Mouse (Mus musculus): ENCODE data around the gene Ctxn1.
A peak's percentile ranks its signal among the peaks of the same experiment; 100 is the strongest.

The Ctxn1 gene

GRCm38 (mm10) chr8:4249213-4249612 is 9.9 kb downstream of the Ctxn1 start:
- DNase-seq: no peak

DNA sequence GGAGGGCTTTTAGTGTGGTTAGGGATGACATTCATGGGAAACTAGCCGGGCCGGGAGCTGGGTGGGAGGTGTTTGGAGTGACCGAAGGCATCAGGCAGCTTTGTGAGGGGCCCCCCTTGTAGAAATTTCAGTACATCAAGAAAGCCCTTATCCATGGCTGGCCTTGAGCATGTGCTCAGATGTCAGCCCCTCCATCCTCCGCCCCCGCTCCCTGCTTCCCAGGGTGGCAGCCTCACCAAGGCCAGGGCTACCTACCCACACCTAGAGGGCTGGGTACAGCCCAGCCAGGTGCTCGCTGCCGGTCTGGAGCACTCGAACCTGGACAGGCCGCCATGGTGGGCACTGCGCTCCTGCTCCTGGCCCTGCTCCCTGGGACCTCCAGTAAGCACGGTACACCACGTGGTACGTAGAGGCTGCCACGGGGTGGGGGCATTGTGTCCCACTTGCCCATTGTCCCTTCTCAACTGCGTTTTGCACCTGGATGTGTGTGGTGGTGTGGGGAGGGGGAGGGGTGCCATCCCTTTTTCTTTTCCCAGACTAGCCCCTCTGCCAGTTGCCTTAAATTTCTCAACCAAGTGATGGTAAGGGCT is 11.0 kb downstream of the Ctxn1 start, which contains the start of gene Tgfbr3l:
Gene Tgfbr3l (plus strand): TSS at position 264 of the 590 bp plus-strand sequence.
- DNase-seq: no peak

DNA sequence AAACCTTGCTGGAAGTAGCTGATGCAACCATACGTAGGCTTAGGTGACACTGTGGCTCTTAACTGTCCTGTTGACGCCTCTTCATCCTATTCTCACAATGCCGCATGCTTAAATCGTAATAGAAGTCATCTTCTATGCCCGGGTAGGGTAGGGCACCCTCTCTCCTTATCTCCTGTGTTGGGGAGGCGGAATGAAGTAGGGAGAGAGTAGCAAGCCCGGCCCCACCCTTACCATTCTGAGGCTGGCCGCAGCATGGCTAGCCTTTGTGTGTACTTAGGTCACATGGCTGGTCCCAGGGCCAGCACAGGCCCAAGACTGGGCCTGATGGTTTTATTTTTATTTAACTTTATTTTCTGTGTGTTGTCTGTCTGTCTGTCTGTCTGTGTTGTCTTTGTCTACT is 11.8 kb downstream of the Ctxn1 start:
- DNase-seq: no peak

- no peak for DNase-seq
Observed at GRCm38 (mm10) chr8:4245737-4246136, 13.3 kb downstream of the Ctxn1 start.

DNA sequence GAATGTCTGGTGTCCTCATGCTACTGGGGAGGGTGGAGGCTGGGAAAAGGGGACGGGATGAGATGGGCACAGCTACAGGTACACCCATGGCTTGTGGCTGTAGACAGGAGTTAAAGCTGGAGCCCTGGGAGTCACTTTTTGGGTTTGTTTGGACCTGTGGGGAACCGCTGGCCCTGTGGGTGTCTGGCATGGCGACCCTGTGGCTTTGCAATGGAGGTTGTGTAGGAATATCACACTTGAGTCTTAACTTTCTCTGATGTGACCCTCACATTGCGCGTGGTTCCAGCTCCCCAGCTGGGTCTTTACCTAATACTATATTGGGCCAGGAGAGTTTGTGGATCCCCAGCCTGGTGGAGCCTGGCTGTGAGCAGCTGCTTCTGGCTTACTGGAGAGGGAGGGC is 14.0 kb downstream of the Ctxn1 start:
- no peak for DNase-seq

GRCm38 (mm10) chr8:4239193-4239890 is 19.7 kb downstream of the Ctxn1 start:
- DNase-seq: no peak

GRCm38 (mm10) chr8:4238434-4239192 is 20.5 kb downstream of the Ctxn1 start, which contains the start of the genes Map2k7 and Gm49320:
Gene Map2k7, plus strand, starts transcription at chr8:4238740.
Gene Gm49320, plus strand, starts transcription at chr8:4238865.
- DNase-seq: peak; percentile 100

DNA sequence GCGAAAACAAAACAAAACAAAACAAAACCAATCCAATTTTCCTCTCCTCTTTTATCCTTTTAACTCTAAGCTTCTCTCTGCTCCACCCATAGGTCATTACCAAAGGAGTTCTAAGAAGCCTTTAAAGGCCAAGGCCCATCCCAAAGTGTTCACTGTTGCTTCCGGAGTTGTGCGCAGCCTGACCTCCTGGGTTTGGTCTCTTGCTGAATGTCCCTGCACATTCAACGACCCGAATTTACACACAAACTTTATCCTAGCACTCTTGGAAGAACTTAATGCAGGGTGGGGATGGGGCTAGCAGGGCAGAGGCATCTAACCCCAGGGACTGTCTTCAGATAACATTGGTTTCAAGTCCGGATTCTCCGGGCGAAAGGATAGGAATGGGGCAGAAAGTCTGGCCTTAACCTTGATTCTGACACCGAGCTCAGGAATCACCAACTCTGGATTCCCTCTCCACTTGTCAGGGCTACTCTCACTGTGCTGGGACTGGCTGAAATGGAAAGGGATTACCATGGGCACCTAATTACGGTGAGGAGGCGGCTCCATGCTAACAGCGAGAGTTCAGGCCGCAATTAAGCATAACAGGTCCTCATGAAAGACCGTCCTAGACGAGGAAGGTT is 21.1 kb downstream of the Ctxn1 start:
- DNase-seq: peak; percentile 46

DNA sequence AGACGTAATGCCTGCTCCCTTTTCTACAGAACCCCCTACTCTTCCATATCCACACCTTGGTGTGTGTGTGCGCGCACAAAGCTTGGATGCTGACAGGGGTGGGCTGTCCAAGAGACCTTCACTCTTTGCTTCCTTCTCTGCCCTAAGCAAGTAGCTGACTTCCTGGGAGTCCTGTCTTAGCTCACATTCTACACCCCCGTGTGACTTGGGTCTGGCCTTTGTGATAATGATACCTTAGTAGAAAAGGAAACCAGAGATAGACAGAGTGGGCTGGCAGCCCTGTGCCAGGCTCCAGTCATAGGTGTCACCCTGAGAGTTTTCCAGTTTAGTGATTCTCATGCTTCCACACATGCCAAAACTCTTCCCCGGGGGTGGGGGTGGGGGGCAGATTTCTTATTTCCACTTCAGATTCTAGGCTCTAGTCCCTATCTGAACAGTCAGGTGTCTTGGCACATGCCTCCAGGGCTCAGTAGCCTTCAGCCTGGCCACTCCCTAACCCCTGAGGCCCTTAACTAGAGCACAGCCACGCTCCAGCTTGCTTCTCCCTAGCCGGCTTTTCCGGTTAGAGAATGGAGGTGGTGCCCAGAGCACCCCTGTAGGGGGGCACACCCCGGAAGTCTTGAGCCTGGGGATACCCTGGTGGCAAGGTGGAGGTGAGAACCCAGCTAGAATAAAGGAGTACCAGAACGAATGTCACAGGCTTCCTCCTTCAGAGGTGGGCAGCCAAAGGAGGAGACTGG is 28.3 kb downstream of the Ctxn1 start:
- DNase-seq: peak; percentile 46

GRCm38 (mm10) chr8:4229784-4230183 is 29.3 kb downstream of the Ctxn1 start:
- no peak for DNase-seq

GRCm38 (mm10) chr8:4227919-4228318 is 31.2 kb downstream of the Ctxn1 start:
- no peak for DNase-seq

DNA sequence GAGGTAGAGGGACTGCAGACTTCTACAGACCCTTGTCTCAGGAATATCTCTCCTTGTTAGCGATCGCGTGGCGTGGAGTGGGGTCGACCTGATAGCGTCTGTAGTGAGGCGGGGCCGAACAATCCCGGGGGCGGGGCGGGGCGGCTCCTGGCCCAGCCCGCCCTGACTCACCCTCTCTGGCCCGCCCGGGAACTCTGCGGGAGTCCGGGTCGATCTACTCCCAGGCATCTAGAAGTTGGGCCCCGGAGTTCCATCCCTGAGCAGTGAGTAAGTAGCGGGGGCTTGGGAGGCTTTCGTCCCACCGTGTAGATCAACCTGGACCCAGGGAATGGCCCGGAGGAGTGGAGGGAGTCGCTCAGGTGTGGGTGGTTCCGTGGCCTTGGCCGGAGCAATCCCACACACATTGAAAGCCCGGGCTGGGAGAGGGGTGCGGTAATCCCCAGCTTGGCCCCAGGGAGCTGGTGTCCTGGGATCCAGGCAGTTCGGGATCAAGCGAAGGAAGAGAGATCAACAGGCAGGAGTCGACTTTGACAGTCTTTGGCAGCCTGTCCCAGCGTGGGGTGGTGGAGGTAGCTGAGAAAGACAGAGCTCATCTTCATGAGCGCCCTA is 32.2 kb downstream of the Ctxn1 start, which contains the start of gene Lrrc8e:
Gene Lrrc8e (plus strand): TSS at position 89 of the 609 bp plus-strand sequence.
- peak; percentile 53 for DNase-seq

DNA sequence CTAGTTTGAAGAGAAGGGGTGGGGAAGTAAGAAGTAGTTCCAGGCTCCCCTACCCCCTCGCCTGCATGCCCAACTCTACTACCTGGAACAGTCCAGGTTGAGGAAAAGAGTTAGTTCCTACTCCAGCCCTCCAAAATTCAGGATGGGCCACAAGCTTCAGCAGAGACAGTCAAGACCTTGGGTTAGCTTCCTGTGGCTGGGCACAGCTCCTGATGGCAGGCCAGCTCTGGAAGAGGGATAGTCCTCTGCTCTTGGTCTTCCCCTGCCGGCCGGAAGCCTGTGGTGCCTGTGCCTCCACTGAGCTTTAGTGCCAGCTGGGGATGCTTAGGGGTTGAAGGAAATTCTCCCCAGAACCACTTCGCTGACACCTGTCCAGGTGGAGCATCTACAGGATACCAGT is 32.8 kb downstream of the Ctxn1 start:
- DNase-seq: no peak

GRCm38 (mm10) chr8:4222059-4222458 is 37.0 kb downstream of the Ctxn1 start:
- no peak for DNase-seq

- no peak for DNase-seq
Observed at GRCm38 (mm10) chr8:4219617-4220016, 39.5 kb downstream of the Ctxn1 start.

DNA sequence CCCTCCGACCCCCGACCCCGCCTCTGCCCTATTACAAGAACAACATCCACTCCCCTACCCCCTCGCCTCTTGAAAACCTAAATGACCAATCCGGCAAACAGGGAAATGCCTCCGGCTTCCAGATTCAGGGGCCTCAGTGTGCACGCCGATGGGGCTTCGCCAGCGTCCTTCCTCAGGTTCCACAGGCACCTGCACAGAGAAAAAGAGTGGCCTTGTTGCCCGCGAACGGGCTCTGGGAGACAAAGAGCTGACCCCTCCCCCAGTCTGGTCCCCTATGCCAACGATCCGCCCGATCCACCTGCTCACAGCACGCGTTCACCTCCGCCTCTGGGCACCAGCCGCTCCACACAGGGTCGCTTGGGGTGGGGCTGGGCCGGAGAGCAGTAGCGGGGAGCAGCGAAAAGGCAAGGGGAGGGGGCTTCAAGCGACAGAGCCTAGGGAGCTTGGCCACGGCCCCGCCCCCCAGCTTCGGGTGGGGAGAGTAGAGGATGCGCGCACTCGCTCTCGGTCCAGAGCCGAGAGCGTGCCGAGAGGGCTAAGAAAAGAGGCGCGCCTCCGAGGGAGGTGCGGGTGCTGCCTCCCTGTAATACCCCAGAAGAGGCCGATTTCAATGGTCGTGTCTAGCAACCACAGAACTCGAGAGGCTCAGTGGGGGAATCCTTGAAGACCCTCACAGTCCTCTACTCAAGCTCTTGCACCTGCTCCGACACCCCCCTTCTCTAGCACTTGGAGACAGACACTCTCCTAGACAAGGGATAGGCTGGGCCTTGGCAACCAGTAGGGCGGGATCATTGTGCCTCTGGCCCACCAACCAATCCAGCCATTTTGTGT is 42.1 kb downstream of the Ctxn1 start, which contains the start of gene Prr36:
Gene Prr36 (minus strand): TSS at position 669 of the 831 bp plus-strand sequence.
- peak; percentile 19 for DNase-seq

DNA sequence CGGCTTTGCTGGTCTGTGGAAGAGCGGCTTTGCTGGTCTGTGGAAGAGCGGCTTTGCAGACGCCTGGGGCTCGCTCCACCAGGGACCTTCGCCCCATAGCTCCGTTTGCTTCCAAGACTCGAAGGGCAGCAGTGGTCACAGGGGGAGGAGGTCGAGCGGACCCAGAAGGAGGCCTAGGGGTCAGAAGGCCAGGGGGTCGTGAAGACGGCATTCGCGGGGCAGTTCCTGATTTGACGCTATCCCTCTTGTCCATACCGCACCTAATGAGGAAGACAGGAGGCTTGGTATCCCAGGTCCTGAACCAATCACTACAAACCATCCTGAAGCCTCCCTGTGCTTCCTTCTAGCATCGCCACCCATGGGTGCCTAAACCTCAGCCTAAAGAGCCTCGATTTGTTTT is 42.8 kb downstream of the Ctxn1 start:
- no peak for DNase-seq

- DNase-seq: peak; percentile 93
Observed at GRCm38 (mm10) chr8:4214006-4214980, 44.8 kb downstream of the Ctxn1 start.

DNA sequence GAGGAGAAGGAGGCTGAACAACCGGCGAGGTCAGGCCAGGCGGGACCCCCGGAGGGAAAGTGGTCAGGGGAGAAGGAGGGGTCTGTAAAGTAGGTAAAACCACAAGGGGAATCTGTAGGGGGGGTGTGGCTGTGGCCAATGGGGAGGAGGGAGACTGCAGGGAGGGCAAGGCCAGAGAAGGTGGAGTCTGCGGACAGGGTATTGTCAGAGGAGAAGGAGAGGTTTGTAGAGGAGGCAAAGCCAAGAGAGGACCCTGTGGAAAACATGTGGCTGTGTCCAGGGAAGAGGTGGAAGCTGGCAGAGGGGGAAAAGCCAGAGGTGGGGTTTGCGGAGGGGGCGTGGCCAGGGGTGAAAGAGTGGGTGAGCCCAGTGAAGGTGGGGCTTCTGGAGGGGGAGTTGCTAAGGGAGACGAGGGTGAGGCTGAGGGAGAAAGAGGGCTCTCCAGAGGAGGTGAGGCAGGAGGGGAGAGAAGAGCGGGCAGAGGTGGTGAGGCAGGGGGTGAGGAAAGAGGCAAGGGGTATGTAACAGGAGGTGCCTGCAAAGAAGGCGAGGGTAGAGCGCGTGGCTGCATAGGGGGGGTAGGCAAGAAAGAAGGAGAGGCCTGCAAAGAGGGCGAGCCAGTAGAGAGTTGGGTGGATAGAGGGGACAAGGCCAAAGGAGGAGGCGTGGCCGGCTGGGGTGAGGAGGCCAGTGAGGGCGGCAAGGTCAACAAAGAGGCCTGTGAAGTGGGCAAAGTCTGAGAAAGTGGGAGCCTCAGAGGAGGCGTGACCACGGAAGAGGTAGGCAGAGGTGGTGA is 45.7 kb downstream of the Ctxn1 start:
- DNase-seq: peak; percentile 83
